Mouse (Mus musculus) hindbrain, embryonic 14.5 days (tissue): Measurements from ENCODE around the gene Pou2af1. TPM values are rescaled to one million over a fixed set of nuclear protein-coding genes. Genes with fewer than 3 reads are reported as not detected.
A peak's percentile ranks its signal among the peaks of the same experiment; 100 is the strongest.

ENCODE experiments used
- ATAC-seq: fragments of 200-750 bp; cut with Nextera tagmentation; 2 replicates; pipeline ENCODE4 v1.8.0; 2017; ENCODE audit warnings: moderate number of reproducible peaks, mild to moderate bottlenecking, moderate TSS enrichment, moderate library complexity; ENCODE audit not compliant: low FRiP score
- DNase-seq: peaks from one replicate; pipeline ENCODE4 v3.0.0-alpha.2; 2015; ENCODE audit warnings: low spot score
- H3K27ac ChIP-seq: fragments of 300-500 bp; sonication (generic); 2 replicates; pipeline ENCODE4 v1.5.1; 2014; ENCODE audit warnings: mild to moderate bottlenecking, moderate library complexity
- H3K27me3 ChIP-seq: fragments of 300-500 bp; sonication (generic); 2 replicates; pipeline ENCODE4 v1.6.1; 2014; ENCODE audit warnings: mild to moderate bottlenecking, low read length, mixed read lengths; ENCODE audit not compliant: control insufficient read depth, insufficient read depth
- H3K36me3 ChIP-seq: fragments of 300-500 bp; sonication (generic); replicated peaks from 2 replicates; pipeline ENCODE4 v1.6.1; 2014; ENCODE audit not compliant: control insufficient read depth, insufficient read depth
- H3K4me1 ChIP-seq: fragments of 300-500 bp; sonication (generic); replicated peaks from 2 replicates; pipeline ENCODE4 v1.6.1; 2014; ENCODE audit warnings: antibody characterized with exemption, low read length, mixed read lengths; ENCODE audit not compliant: control insufficient read depth, insufficient read depth
- H3K4me2 ChIP-seq: fragments of 300-500 bp; sonication (generic); replicated peaks from 2 replicates; pipeline ENCODE4 v1.6.1; 2014; ENCODE audit warnings: mild to moderate bottlenecking, moderate library complexity
- H3K4me3 ChIP-seq: fragments of 300-500 bp; sonication (generic); replicated peaks from 2 replicates; pipeline ENCODE4 v1.5.1; 2014; ENCODE audit warnings: mild to moderate bottlenecking, low read length
- H3K9ac ChIP-seq: fragments of 300-500 bp; sonication (generic); 2 replicates; pipeline ENCODE4 v1.6.1; 2014
- H3K9me3 ChIP-seq: fragments of 300-500 bp; sonication (generic); 2 replicates; pipeline ENCODE4 v1.6.1; 2016; ENCODE audit warnings: low read length; ENCODE audit not compliant: control insufficient read depth
- WGBS: fragments of 180-500 bp; shearing (Covaris S2); extraction: QIAGEN DNeasy Blood & Tissue Kit; methylation state at CpG from one replicate; pipeline ENCODE4 v1.1.7; 2014; 5-methylcytosine and 5-hydroxymethylcytosine counted together
- polyA plus RNA-seq: library from polyadenylated mRNA; unstranded; fragments of >200 nt; fragmentation: Nextera tagmentation; extraction: Ambion mirVana; gene quantifications from 2 replicates; pipeline ENCODE4 v1.2.1, GENCODE M21; 2014

The Pou2af1 gene
- polyA plus RNA-seq, 1 experiment from 2014 or later = not detected

DNA sequence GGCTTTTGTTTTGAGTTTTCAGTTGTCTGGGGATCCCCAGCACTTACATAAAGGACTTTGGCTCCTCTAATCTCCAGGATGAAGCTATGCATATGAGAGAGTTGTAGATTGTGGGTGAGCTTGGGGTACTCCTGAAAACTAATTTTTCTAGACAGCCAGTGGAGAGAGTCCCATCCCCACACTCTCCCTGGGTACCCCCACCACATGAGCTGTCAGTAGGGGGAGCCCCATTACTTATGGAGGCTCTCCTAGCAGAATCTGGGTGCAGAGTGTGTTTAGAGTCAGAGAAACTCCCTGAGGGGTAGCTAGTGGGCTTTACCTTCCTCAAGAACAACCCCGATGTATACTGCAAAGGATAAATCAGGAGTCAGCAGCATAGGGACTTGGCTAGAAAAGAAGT lies 35.2 kb upstream of the Pou2af1 start:
- H3K27me3 ChIP-seq = no peaks in the 10 kb centered on the region
- no peaks in the 10 kb centered on the region for H3K4me1 ChIP-seq
- no peak overlapping the region for H3K27ac ChIP-seq
- ATAC-seq (no peak), DNase-seq (no peak)
- H3K36me3 ChIP-seq = no peaks in the 10 kb centered on the region
- H3K4me2 ChIP-seq = no peak overlapping the region
- H3K4me3 ChIP-seq = no peak overlapping the region
- no peaks in the 10 kb centered on the region for H3K9me3 ChIP-seq
- WGBS = 100% methylated on average over 1 of the region's 1 CpGs
- H3K9ac ChIP-seq = no peak overlapping the region

DNA sequence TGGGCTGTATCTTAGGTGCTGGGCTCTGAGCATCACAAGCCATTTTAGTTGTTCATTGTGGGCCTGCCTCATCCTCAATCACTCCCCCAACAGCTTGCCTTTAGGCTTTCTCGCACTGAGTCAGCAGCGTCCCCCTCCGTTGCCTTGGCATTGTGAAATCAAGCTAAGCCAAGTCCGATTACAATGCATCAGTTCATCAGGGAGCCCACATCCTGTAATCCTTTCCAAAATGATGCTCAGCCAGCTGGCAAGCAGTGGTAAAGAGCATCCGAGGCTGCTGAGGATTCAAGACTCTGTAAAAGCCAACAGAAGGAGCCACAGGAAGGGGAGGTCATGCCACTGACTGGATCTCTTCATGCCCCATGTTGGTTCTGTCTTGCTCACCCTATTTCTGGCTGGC lies 32.9 kb upstream of the Pou2af1 start:
- H3K27me3 ChIP-seq = no peaks in the 10 kb centered on the region
- H3K9me3 ChIP-seq = no peaks in the 10 kb centered on the region
- no peak overlapping the region for H3K4me3 ChIP-seq
- ATAC-seq = peak; percentile 48; the same call in 1 of the 2 replicates
- H3K4me2 ChIP-seq = no peak overlapping the region
- H3K36me3 ChIP-seq = no peaks in the 10 kb centered on the region
- no peak overlapping the region for H3K27ac ChIP-seq
- H3K4me1 ChIP-seq = no peaks in the 10 kb centered on the region
- no peak overlapping the region for H3K9ac ChIP-seq
- DNase-seq = peak; percentile 65
- WGBS = 69% methylated on average over 5 of the region's 5 CpGs

- no peak overlapping the region for H3K27ac ChIP-seq
- H3K27me3 ChIP-seq = no peaks in the 10 kb centered on the region
- no peak overlapping the region for H3K4me2 ChIP-seq
- WGBS = 92% methylated on average over 15 of the region's 15 CpGs
- no peak overlapping the region for H3K9ac ChIP-seq
- H3K4me1 ChIP-seq = no peaks in the 10 kb centered on the region
- no peaks in the 10 kb centered on the region for H3K36me3 ChIP-seq
- H3K4me3 ChIP-seq = no peak overlapping the region
- no peaks in the 10 kb centered on the region for H3K9me3 ChIP-seq
- no peak for DNase-seq
- ATAC-seq = no peak
These were observed 30.5 kb upstream of the Pou2af1 start for GRCm38 (mm10) chr9:51182716-51183710.

GRCm38 (mm10) chr9:51185386-51185785 lies 28.1 kb upstream of the Pou2af1 start:
- Histone ChIP-seq H3K27ac (no peak overlapping the region), H3K27me3 (no peaks in the 10 kb centered on the region)
- 81% methylated on average over 4 of the region's 4 CpGs for WGBS

GRCm38 (mm10) chr9:51185871-51186270 lies 27.6 kb upstream of the Pou2af1 start:
- WGBS = 79% methylated on average over 5 of the region's 5 CpGs
- H3K4me3 ChIP-seq = no peak overlapping the region
- H3K9ac ChIP-seq = no peak overlapping the region
- H3K4me1 ChIP-seq = no peaks in the 10 kb centered on the region
- H3K27ac ChIP-seq = no peak overlapping the region
- H3K4me2 ChIP-seq = no peak overlapping the region
- H3K27me3 ChIP-seq = no peaks in the 10 kb centered on the region
- no peaks in the 10 kb centered on the region for H3K36me3 ChIP-seq
- ATAC-seq = no peak
- no peak for DNase-seq
- H3K9me3 ChIP-seq = no peaks in the 10 kb centered on the region

More at GRCm38 (mm10) chr9:51185386-51185785, 28.1 kb upstream of the Pou2af1 start:
- no peaks in the 10 kb centered on the region for H3K36me3 ChIP-seq
- ATAC-seq = no peak
- no peaks in the 10 kb centered on the region for H3K4me1 ChIP-seq
- H3K4me3 ChIP-seq = no peak overlapping the region
- H3K4me2 ChIP-seq = no peak overlapping the region
- H3K9ac ChIP-seq = no peak overlapping the region
- no peak for DNase-seq
- no peaks in the 10 kb centered on the region for H3K9me3 ChIP-seq

DNA sequence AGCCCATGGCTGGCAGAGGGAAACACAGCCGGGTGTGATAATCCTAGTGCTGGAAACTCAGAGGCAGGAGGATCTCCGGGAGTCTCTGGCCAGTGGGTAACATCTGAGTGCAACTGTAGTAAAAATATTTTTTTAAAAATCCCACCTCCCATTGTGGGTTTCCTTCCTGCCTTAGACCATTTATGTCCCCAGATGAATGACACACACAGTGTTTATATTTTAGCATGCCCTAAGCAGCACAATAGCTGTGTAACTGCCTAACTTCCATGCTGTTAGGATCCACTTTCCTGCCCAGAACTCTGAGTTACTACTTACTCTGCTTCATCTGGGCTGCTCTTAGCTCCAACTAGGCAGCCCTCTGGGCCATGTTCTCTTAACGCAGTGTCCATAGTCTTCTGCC lies 22.9 kb upstream of the Pou2af1 start:
- H3K4me2 ChIP-seq = no peak overlapping the region
- H3K36me3 ChIP-seq = no peaks in the 10 kb centered on the region
- 88% methylated on average over 3 of the region's 3 CpGs for WGBS
- H3K27ac ChIP-seq = no peak overlapping the region
- no peaks in the 10 kb centered on the region for H3K9me3 ChIP-seq
- no peaks in the 10 kb centered on the region for H3K27me3 ChIP-seq
- H3K4me3 ChIP-seq = no peak overlapping the region
- no peak overlapping the region for H3K9ac ChIP-seq
- ATAC-seq (no peak), DNase-seq (no peak)
- H3K4me1 ChIP-seq = no peaks in the 10 kb centered on the region

DNA sequence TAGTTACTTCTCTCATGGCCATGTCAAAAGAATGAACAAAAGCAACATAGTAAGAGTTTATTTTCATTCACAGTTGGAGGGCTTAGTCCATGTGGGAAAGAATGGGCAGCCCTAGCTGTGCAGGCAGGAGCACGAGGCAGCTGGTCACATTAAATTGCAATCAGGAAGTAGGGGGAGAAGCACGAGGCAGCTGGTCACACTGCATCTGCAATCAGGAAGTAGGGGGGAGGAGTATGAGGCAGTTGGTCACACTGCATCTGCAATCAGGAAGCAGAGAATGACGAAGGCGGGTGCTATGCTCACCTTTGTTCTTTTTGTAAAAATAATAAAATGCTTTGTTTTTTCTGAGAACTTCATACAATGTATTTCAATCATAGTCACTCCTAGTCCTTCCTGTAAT lies 18.7 kb upstream of the Pou2af1 start:
- ATAC-seq (no peak), DNase-seq (no peak)
- Histone ChIP-seq H3K4me2 (no peak overlapping the region), H3K27me3 (no peaks in the 10 kb centered on the region), H3K36me3 (no peaks in the 10 kb centered on the region), H3K27ac (no peak overlapping the region), H3K9me3 (no peaks in the 10 kb centered on the region), H3K4me3 (no peak overlapping the region), H3K4me1 (no peaks in the 10 kb centered on the region), H3K9ac (no peak overlapping the region)
- WGBS = 71% methylated on average over 4 of the region's 4 CpGs

DNA sequence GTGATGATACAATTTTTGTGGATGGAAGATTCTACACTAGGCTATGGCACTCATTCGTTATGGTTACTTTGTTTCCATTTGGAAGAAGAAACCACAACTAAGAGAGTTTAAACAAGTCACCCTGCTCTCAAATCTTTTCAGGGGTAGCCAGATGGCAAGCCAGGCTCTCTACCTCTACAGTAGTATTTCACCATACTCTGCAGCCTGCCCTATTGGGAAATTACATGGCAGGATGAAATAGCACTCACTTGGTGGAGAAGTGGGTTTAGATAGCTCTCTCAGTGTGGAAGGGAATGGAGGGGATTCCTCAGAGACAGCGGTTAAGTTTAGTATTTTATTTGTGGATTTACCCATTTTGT lies 4.6 kb upstream of the Pou2af1 start:
- Histone ChIP-seq H3K9me3 (no peaks in the 10 kb centered on the region), H3K9ac (no peak overlapping the region), H3K4me1 (no peaks in the 10 kb centered on the region), H3K36me3 (no peaks in the 10 kb centered on the region), H3K4me2 (no peak overlapping the region), H3K27me3 (no peaks in the 10 kb centered on the region), H3K4me3 (no peak overlapping the region), H3K27ac (no peak overlapping the region)
- WGBS = 86% methylated on average over 2 of the region's 2 CpGs
- no peak for ATAC-seq
- no peak for DNase-seq

GRCm38 (mm10) chr9:51211191-51211590 lies 2.3 kb upstream of the Pou2af1 start:
- Histone ChIP-seq H3K27ac (no peak overlapping the region), H3K4me2 (no peak overlapping the region), H3K27me3 (no peaks in the 10 kb centered on the region), H3K9ac (no peak overlapping the region), H3K9me3 (no peaks in the 10 kb centered on the region), H3K36me3 (no peaks in the 10 kb centered on the region), H3K4me1 (no peaks in the 10 kb centered on the region), H3K4me3 (no peak overlapping the region)
- WGBS = 66% methylated on average over 6 of the region's 6 CpGs
- no peak for DNase-seq
- no peak for ATAC-seq
